Mouse (Mus musculus) liver, embryonic 16.5 days (tissue): ENCODE data around the gene Panx1. TPM values are rescaled to one million over a fixed set of nuclear protein-coding genes. Genes with fewer than 3 reads are reported as not detected.

Source experiments
- ATAC-seq: fragments of 200-750 bp; cut with Nextera tagmentation; 2 replicates; pipeline ENCODE4 v1.8.0; 2017; ENCODE audit warnings: low read depth, mild to moderate bottlenecking, moderate number of reproducible peaks, moderate library complexity
- H3K27ac ChIP-seq: fragments of 300-500 bp; sonication (generic); 2 replicates; pipeline ENCODE4 v1.5.1; 2014; ENCODE audit warnings: mild to moderate bottlenecking, low read length
- H3K27me3 ChIP-seq: fragments of 300-500 bp; sonication (generic); 2 replicates; pipeline ENCODE4 v1.6.1; 2014; ENCODE audit warnings: low read depth, low read length, mixed read lengths; ENCODE audit not compliant: control insufficient read depth, insufficient read depth
- H3K36me3 ChIP-seq: fragments of 300-500 bp; sonication (generic); 2 replicates; pipeline ENCODE4 v1.6.1; 2014; ENCODE audit warnings: mild to moderate bottlenecking; ENCODE audit not compliant: control insufficient read depth, insufficient read depth
- H3K4me1 ChIP-seq: fragments of 300-500 bp; sonication (generic); 2 replicates; pipeline ENCODE4 v1.6.1; 2014; ENCODE audit warnings: low read depth, low read length, mixed read lengths; ENCODE audit not compliant: control insufficient read depth
- H3K4me2 ChIP-seq: fragments of 300-500 bp; sonication (generic); 2 replicates; pipeline ENCODE4 v1.6.1; 2014; ENCODE audit warnings: low read depth, low read length, mixed read lengths
- H3K4me3 ChIP-seq: fragments of 300-500 bp; sonication (generic); 2 replicates; pipeline ENCODE4 v1.5.1; 2014; ENCODE audit warnings: low read depth, mild to moderate bottlenecking, low read length
- H3K9ac ChIP-seq: fragments of 300-500 bp; sonication (generic); 2 replicates; pipeline ENCODE4 v1.6.1; 2014; ENCODE audit warnings: low read depth, low read length
- H3K9me3 ChIP-seq: fragments of 300-500 bp; sonication (generic); replicated peaks from 2 replicates; pipeline ENCODE4 v1.6.1; 2016; ENCODE audit warnings: low read length; ENCODE audit not compliant: control insufficient read depth
- WGBS: fragments of 180-500 bp; shearing (Covaris S2); extraction: QIAGEN DNeasy Blood & Tissue Kit; methylation state at CpG from one replicate; pipeline ENCODE4 v1.1.7; 2014; ENCODE audit not compliant: insufficient replicate concordance; 5-methylcytosine and 5-hydroxymethylcytosine counted together
- polyA plus RNA-seq: library from polyadenylated mRNA; unstranded; fragments of >200 nt; fragmentation: Nextera tagmentation; extraction: Ambion mirVana; gene quantifications from 2 replicates; pipeline ENCODE4 v1.2.1, GENCODE M21; 2015

Gene Panx1
- polyA plus RNA-seq, 1 experiment from 2014 or later: 3.3 TPM

- no peaks in the 10 kb centered on the region for H3K36me3 ChIP-seq
- no peak for ATAC-seq
- H3K9me3 ChIP-seq: no peaks in the 10 kb centered on the region
- WGBS: 75% methylated on average over 11 of the region's 11 CpGs
- H3K27me3 ChIP-seq: peaks cover 13% of the 10 kb centered on the region
- no peaks in the 10 kb centered on the region; the same call in 1 of the 2 replicates for H3K4me1 ChIP-seq
- no peak overlapping the region for H3K9ac ChIP-seq
- no peak overlapping the region for H3K4me3 ChIP-seq
- no peak overlapping the region for H3K27ac ChIP-seq
- H3K4me2 ChIP-seq: no peak overlapping the region
Measured at GRCm38 (mm10) chr9:15041556-15041955, 3.7 kb downstream of the Panx1 start.

- Histone ChIP-seq H3K4me2 (no peak overlapping the region), H3K9me3 (no peaks in the 10 kb centered on the region), H3K36me3 (no peaks in the 10 kb centered on the region), H3K27ac (no peak overlapping the region), H3K4me1 (no peaks in the 10 kb centered on the region), H3K4me3 (no peak overlapping the region), H3K27me3 (peaks cover 3% of the 10 kb centered on the region; the same call in 1 of the 2 replicates), H3K9ac (no peak overlapping the region)
- 77% methylated on average over 5 of the region's 5 CpGs for whole genome bisulfite sequencing
- ATAC-seq: no peak
Measured at GRCm38 (mm10) chr9:15039848-15040247, 5.4 kb downstream of the Panx1 start.

- H3K9me3 ChIP-seq: no peaks in the 10 kb centered on the region
- WGBS: 30% methylated on average over 3 of the region's 3 CpGs
- H3K36me3 ChIP-seq: no peaks in the 10 kb centered on the region
- H3K27me3 ChIP-seq: no peaks in the 10 kb centered on the region
- no peak overlapping the region for H3K4me2 ChIP-seq
- ATAC-seq: no peak
- no peak overlapping the region for H3K4me3 ChIP-seq
- H3K9ac ChIP-seq: no peak overlapping the region
- no peak overlapping the region for H3K27ac ChIP-seq
- H3K4me1 ChIP-seq: no peaks in the 10 kb centered on the region
Measured at GRCm38 (mm10) chr9:15037704-15038103, 7.6 kb downstream of the Panx1 start.

GRCm38 (mm10) chr9:15037237-15037636, 8.0 kb downstream of the Panx1 start:
- Histone ChIP-seq H3K36me3 (no peaks in the 10 kb centered on the region), H3K9me3 (no peaks in the 10 kb centered on the region), H3K9ac (no peak overlapping the region), H3K4me3 (no peak overlapping the region), H3K27ac (no peak overlapping the region), H3K27me3 (no peaks in the 10 kb centered on the region), H3K4me1 (no peaks in the 10 kb centered on the region), H3K4me2 (no peak overlapping the region)
- no peak for ATAC-seq

GRCm38 (mm10) chr9:15036807-15037206, 8.5 kb downstream of the Panx1 start:
- no peak overlapping the region for H3K4me3 ChIP-seq
- H3K36me3 ChIP-seq: no peaks in the 10 kb centered on the region
- no peaks in the 10 kb centered on the region for H3K9me3 ChIP-seq
- H3K9ac ChIP-seq: no peak overlapping the region
- no peaks in the 10 kb centered on the region for H3K4me1 ChIP-seq
- ATAC-seq: no peak
- no peak overlapping the region for H3K4me2 ChIP-seq
- WGBS: 26% methylated on average over 4 of the region's 4 CpGs
- H3K27me3 ChIP-seq: no peaks in the 10 kb centered on the region
- no peak overlapping the region for H3K27ac ChIP-seq

GRCm38 (mm10) chr9:15036405-15036804, 8.9 kb downstream of the Panx1 start:
- Histone ChIP-seq H3K27me3 (no peaks in the 10 kb centered on the region), H3K4me1 (no peaks in the 10 kb centered on the region), H3K9me3 (no peaks in the 10 kb centered on the region), H3K4me2 (no peak overlapping the region), H3K27ac (no peak overlapping the region), H3K4me3 (no peak overlapping the region), H3K36me3 (no peaks in the 10 kb centered on the region), H3K9ac (no peak overlapping the region)
- no peak for ATAC-seq
- WGBS: 72% methylated on average over 2 of the region's 2 CpGs

- Histone ChIP-seq H3K4me3 (no peak overlapping the region), H3K4me1 (no peaks in the 10 kb centered on the region), H3K36me3 (no peaks in the 10 kb centered on the region), H3K27ac (no peak overlapping the region), H3K27me3 (no peaks in the 10 kb centered on the region), H3K9me3 (no peaks in the 10 kb centered on the region), H3K4me2 (no peak overlapping the region), H3K9ac (no peak overlapping the region)
- ATAC-seq: no peak
- 84% methylated on average over 7 of the region's 7 CpGs for WGBS
Measured at GRCm38 (mm10) chr9:15035979-15036378, 9.3 kb downstream of the Panx1 start.

- no peak for ATAC-seq
- H3K4me1 ChIP-seq: no peaks in the 10 kb centered on the region
- 49% methylated on average over 7 of the region's 7 CpGs for WGBS
Measured at GRCm38 (mm10) chr9:15034546-15035273, 10.6 kb downstream of the Panx1 start.

GRCm38 (mm10) chr9:15033568-15034160, 11.6 kb downstream of the Panx1 start:
- 45% methylated on average over 5 of the region's 5 CpGs for WGBS
- no peaks in the 10 kb centered on the region for H3K27me3 ChIP-seq
- H3K4me1 ChIP-seq: no peaks in the 10 kb centered on the region
- H3K27ac ChIP-seq: no peak overlapping the region
- H3K4me3 ChIP-seq: no peak overlapping the region
- H3K9me3 ChIP-seq: no peaks in the 10 kb centered on the region
- no peak overlapping the region for H3K9ac ChIP-seq
- H3K36me3 ChIP-seq: no peaks in the 10 kb centered on the region
- no peak overlapping the region for H3K4me2 ChIP-seq
- ATAC-seq: no peak

More at GRCm38 (mm10) chr9:15034546-15035273, 10.6 kb downstream of the Panx1 start:
- no peaks in the 10 kb centered on the region for H3K9me3 ChIP-seq
- H3K4me3 ChIP-seq: no peak overlapping the region
- no peak overlapping the region for H3K4me2 ChIP-seq
- H3K27me3 ChIP-seq: no peaks in the 10 kb centered on the region
- no peak overlapping the region for H3K27ac ChIP-seq
- H3K36me3 ChIP-seq: no peaks in the 10 kb centered on the region
- no peak overlapping the region for H3K9ac ChIP-seq
